Mouse (Mus musculus) liver, embryonic 12.5 days (tissue): ENCODE measurements around the gene Ldb1. TPM values are rescaled to one million over a fixed set of nuclear protein-coding genes. Genes with fewer than 3 reads are reported as not detected.
A peak's percentile ranks its signal among the peaks of the same experiment; 100 is the strongest.

Experiments used
- ATAC-seq: fragments of 200-750 bp; cut with Nextera tagmentation; 2 replicates; pipeline ENCODE4 v1.8.0; 2017; ENCODE audit warnings: moderate number of reproducible peaks, mild to moderate bottlenecking, moderate library complexity
- H3K27ac ChIP-seq: fragments of 300-500 bp; sonication (generic); 2 replicates; pipeline ENCODE4 v1.5.1; 2016; ENCODE audit warnings: mild to moderate bottlenecking
- H3K27me3 ChIP-seq: fragments of 300-500 bp; sonication (generic); replicated peaks from 2 replicates; pipeline ENCODE4 v1.6.1; 2016; ENCODE audit warnings: mild to moderate bottlenecking, moderate library complexity
- H3K36me3 ChIP-seq: fragments of 300-500 bp; sonication (generic); 2 replicates; pipeline ENCODE4 v1.6.1; 2016; ENCODE audit warnings: mild to moderate bottlenecking, moderate library complexity
- H3K4me1 ChIP-seq: fragments of 300-500 bp; sonication (generic); 2 replicates; pipeline ENCODE4 v1.6.1; 2016
- H3K4me2 ChIP-seq: fragments of 300-500 bp; sonication (generic); 2 replicates; pipeline ENCODE4 v1.6.1; 2016; ENCODE audit warnings: mild to moderate bottlenecking, moderate library complexity
- H3K4me3 ChIP-seq: fragments of 300-500 bp; sonication (generic); 2 replicates; pipeline ENCODE4 v1.5.1; 2016; ENCODE audit warnings: mild to moderate bottlenecking, moderate library complexity
- H3K9ac ChIP-seq: fragments of 300-500 bp; sonication (generic); 2 replicates; pipeline ENCODE4 v1.6.1; 2016; ENCODE audit warnings: mild to moderate bottlenecking, moderate library complexity
- H3K9me3 ChIP-seq: fragments of 300-500 bp; sonication (generic); replicated peaks from 2 replicates; pipeline ENCODE4 v1.6.1; 2016; ENCODE audit warnings: mild to moderate bottlenecking, moderate library complexity
- WGBS: fragments of 180-500 bp; shearing (Covaris S2); methylation state at CpG from one replicate; pipeline ENCODE4 v1.1.7; 2016; ENCODE audit not compliant: insufficient replicate concordance; 5-methylcytosine and 5-hydroxymethylcytosine counted together
- polyA plus RNA-seq: library from polyadenylated mRNA; unstranded; fragments of >200 nt; fragmentation: Nextera tagmentation; extraction: Ambion mirVana; gene quantifications from 2 replicates; pipeline ENCODE4 v1.2.1, GENCODE M21; 2016

Gene Ldb1
- polyA plus RNA-seq, 1 experiment from 2014 or later = 53.4 TPM

- H3K9ac ChIP-seq = peak overlapping the region; percentile 62
- H3K4me2 ChIP-seq = peak overlapping the region; percentile 66
- peak overlapping the region; percentile 31; the same call in 1 of the 2 replicates for H3K4me3 ChIP-seq
- H3K27me3 ChIP-seq = no peaks in the 10 kb centered on the region
- no peaks in the 10 kb centered on the region for H3K9me3 ChIP-seq
- 20% methylated on average over 6 of the region's 6 CpGs for WGBS
- H3K36me3 ChIP-seq = peaks cover 61% of the 10 kb centered on the region
- peak overlapping the region; percentile 79 for H3K27ac ChIP-seq
- H3K4me1 ChIP-seq = peaks cover 52% of the 10 kb centered on the region
- ATAC-seq = no peak
Measured at GRCm38 (mm10) chr19:46060845-46061244, 15.8 kb upstream of the Ldb1 start.

GRCm38 (mm10) chr19:46058466-46058865, 13.5 kb upstream of the Ldb1 start:
- Histone ChIP-seq H3K4me3 (peak overlapping the region; percentile 96), H3K9me3 (no peaks in the 10 kb centered on the region), H3K27ac (peak overlapping the region; percentile 93; the same call in 1 of the 2 replicates), H3K4me2 (peak overlapping the region; percentile 98), H3K4me1 (peaks cover 59% of the 10 kb centered on the region), H3K27me3 (no peaks in the 10 kb centered on the region), H3K36me3 (peaks cover 37% of the 10 kb centered on the region), H3K9ac (no peak overlapping the region)
- WGBS = 62% methylated on average over 7 of the region's 7 CpGs
- no peak for ATAC-seq

GRCm38 (mm10) chr19:46056947-46057607, 12.1 kb upstream of the Ldb1 start:
- peak overlapping the region; percentile 92 for H3K9ac ChIP-seq
- H3K4me2 ChIP-seq = peak overlapping the region; percentile 98
- WGBS = 1% methylated on average over 39 of the region's 42 CpGs
- H3K4me3 ChIP-seq = peak overlapping the region; percentile 96
- no peaks in the 10 kb centered on the region for H3K27me3 ChIP-seq
- no peaks in the 10 kb centered on the region for H3K9me3 ChIP-seq
- peak; percentile 70 for ATAC-seq
- peak overlapping the region; percentile 93 for H3K27ac ChIP-seq
- H3K4me1 ChIP-seq = peaks cover 62% of the 10 kb centered on the region
- peaks cover 23% of the 10 kb centered on the region for H3K36me3 ChIP-seq

- Histone ChIP-seq H3K27ac (peak overlapping the region; percentile 93), H3K36me3 (peaks cover 17% of the 10 kb centered on the region), H3K4me1 (peaks cover 56% of the 10 kb centered on the region), H3K4me3 (peak overlapping the region; percentile 96), H3K9me3 (no peaks in the 10 kb centered on the region), H3K27me3 (no peaks in the 10 kb centered on the region), H3K9ac (peak overlapping the region; percentile 92), H3K4me2 (peak overlapping the region; percentile 98)
- peak; percentile 93 for ATAC-seq
- WGBS = under 1% methylated on average over 51 of the region's 52 CpGs
Measured at GRCm38 (mm10) chr19:46056388-46056946, 11.5 kb upstream of the Ldb1 start.

- Histone ChIP-seq H3K4me1 (peaks cover 50% of the 10 kb centered on the region), H3K9ac (peak overlapping the region; percentile 92), H3K27ac (peak overlapping the region; percentile 93), H3K27me3 (no peaks in the 10 kb centered on the region), H3K9me3 (no peaks in the 10 kb centered on the region), H3K4me2 (peak overlapping the region; percentile 98), H3K36me3 (peaks cover 12% of the 10 kb centered on the region), H3K4me3 (peak overlapping the region; percentile 96)
- ATAC-seq = peak; percentile 80
- 3% methylated on average over 11 of the region's 11 CpGs for WGBS
Measured at GRCm38 (mm10) chr19:46055752-46056387, 10.9 kb upstream of the Ldb1 start.

GRCm38 (mm10) chr19:46050462-46050861, 5.4 kb upstream of the Ldb1 start:
- H3K27ac ChIP-seq = no peak overlapping the region
- no peak overlapping the region for H3K4me2 ChIP-seq
- peaks cover 29% of the 10 kb centered on the region for H3K4me1 ChIP-seq
- H3K9ac ChIP-seq = no peak overlapping the region
- no peak for ATAC-seq
- 26% methylated on average over 2 of the region's 2 CpGs for WGBS
- no peaks in the 10 kb centered on the region for H3K9me3 ChIP-seq
- no peak overlapping the region for H3K4me3 ChIP-seq
- peaks cover 9% of the 10 kb centered on the region for H3K27me3 ChIP-seq
- no peaks in the 10 kb centered on the region for H3K36me3 ChIP-seq

GRCm38 (mm10) chr19:46049129-46049528, 4.1 kb upstream of the Ldb1 start:
- no peak for ATAC-seq
- H3K4me2 ChIP-seq = no peak overlapping the region
- H3K36me3 ChIP-seq = no peaks in the 10 kb centered on the region
- no peak overlapping the region for H3K4me3 ChIP-seq
- H3K9me3 ChIP-seq = no peaks in the 10 kb centered on the region
- H3K9ac ChIP-seq = no peak overlapping the region
- no peak overlapping the region for H3K27ac ChIP-seq
- peaks cover 37% of the 10 kb centered on the region for H3K4me1 ChIP-seq
- 57% methylated on average over 4 of the region's 4 CpGs for WGBS
- peaks cover 13% of the 10 kb centered on the region for H3K27me3 ChIP-seq

- Histone ChIP-seq H3K27ac (no peak overlapping the region), H3K36me3 (no peaks in the 10 kb centered on the region), H3K9ac (no peak overlapping the region), H3K4me3 (no peak overlapping the region), H3K4me2 (no peak overlapping the region), H3K9me3 (no peaks in the 10 kb centered on the region), H3K4me1 (peaks cover 48% of the 10 kb centered on the region), H3K27me3 (peaks cover 13% of the 10 kb centered on the region)
- no peak for ATAC-seq
- WGBS = 70% methylated on average over 2 of the region's 2 CpGs
Measured at GRCm38 (mm10) chr19:46047426-46047825, 2.4 kb upstream of the Ldb1 start.

GRCm38 (mm10) chr19:46046621-46047025, 1.6 kb upstream of the Ldb1 start:
- Histone ChIP-seq H3K4me1 (peaks cover 56% of the 10 kb centered on the region), H3K9ac (no peak overlapping the region), H3K27me3 (peaks cover 13% of the 10 kb centered on the region), H3K4me2 (peak overlapping the region; percentile 99; the same call in 1 of the 2 replicates), H3K4me3 (no peak overlapping the region), H3K9me3 (no peaks in the 10 kb centered on the region), H3K27ac (peak overlapping the region; percentile 95; the same call in 1 of the 2 replicates), H3K36me3 (no peaks in the 10 kb centered on the region)
- ATAC-seq = no peak
- 5% methylated on average over 10 of the region's 10 CpGs for WGBS

- peak; percentile 9 for ATAC-seq
Measured at GRCm38 (mm10) chr19:46045696-46046311, 790 bp upstream of the Ldb1 start.

GRCm38 (mm10) chr19:46044271-46044992, 582 bp downstream of the Ldb1 start, which contains the start of gene Pprc1:
Gene Pprc1, plus strand, starts transcription at chr19:46044886.
- 0% methylated on average over 30 of the region's 34 CpGs for WGBS
- peaks cover 13% of the 10 kb centered on the region for H3K27me3 ChIP-seq

More at GRCm38 (mm10) chr19:46045696-46046311, 790 bp upstream of the Ldb1 start:
- H3K4me1 ChIP-seq = peaks cover 64% of the 10 kb centered on the region
- H3K27me3 ChIP-seq = peaks cover 13% of the 10 kb centered on the region
- H3K4me2 ChIP-seq = peak overlapping the region; percentile 99
- no peaks in the 10 kb centered on the region for H3K9me3 ChIP-seq
- peak overlapping the region; percentile 95 for H3K9ac ChIP-seq
- peak overlapping the region; percentile 89 for H3K4me3 ChIP-seq
- H3K36me3 ChIP-seq = no peaks in the 10 kb centered on the region
- H3K27ac ChIP-seq = peak overlapping the region; percentile 95
- 3% methylated on average over 7 of the region's 7 CpGs for WGBS

More at GRCm38 (mm10) chr19:46044271-46044992, 582 bp downstream of the Ldb1 start, which contains the start of gene Pprc1:
- no peak for ATAC-seq
- peak within 1 kb of the TSS; percentile 99 for H3K4me2 ChIP-seq
- H3K4me3 ChIP-seq = peak within 1 kb of the TSS; percentile 89
- peak within 1 kb of the TSS; percentile 95 for H3K27ac ChIP-seq
- no peaks in the 10 kb centered on the region for H3K36me3 ChIP-seq
- H3K9me3 ChIP-seq = no peaks in the 10 kb centered on the region
- H3K4me1 ChIP-seq = peaks cover 68% of the 10 kb centered on the region
- peak within 1 kb of the TSS; percentile 95 for H3K9ac ChIP-seq
